Mouse (Mus musculus): ENCODE measurements at regions not wholly inside any gene's neighbourhood (a gene's known extent, or its start where the extent isn't known, plus 50 kb on each side); places are given as distances from the start of the nearest gene placed in this dataset.

GRCm38 (mm10) chr13:47321876-47322275, 199.4 kb downstream of the Rnf144b start:
- no peak for TF ChIP-seq EP300 (optimal IDR thresholded peaks at IDR 0.05)
- no peak for TF ChIP-seq CTCF (IDR thresholded peaks at IDR 0.05; ENCODE audit: low read depth)
- no peak for DNase-seq (ENCODE audit: low spot score)
- no peak overlapping the region for H3K4me3 ChIP-seq (ENCODE audit: low read depth, low read length)
- 86% methylated on average over 1 of the region's 1 CpGs for WGBS
- no peak overlapping the region for H3K27ac ChIP-seq (replicated peaks)
- H3K9me3 ChIP-seq (ENCODE audit: control insufficient read depth, low read length), result no peaks in the 10 kb centered on the region
- no peak overlapping the region for H3K9ac ChIP-seq (ENCODE audit: low read length)
- ATAC-seq (ENCODE audit: low FRiP score, low TSS enrichment), result no peak
- H3K36me3 ChIP-seq (ENCODE audit: control insufficient read depth, insufficient read depth, low read length), result no peaks in the 10 kb centered on the region
- H3K4me2 ChIP-seq (replicated peaks; ENCODE audit: low read depth), result no peak overlapping the region
- no peaks in the 10 kb centered on the region for H3K27me3 ChIP-seq (ENCODE audit: control insufficient read depth, insufficient read depth, low read length)
- H3K4me1 ChIP-seq (replicated peaks; ENCODE audit: control insufficient read depth, insufficient read depth), result no peaks in the 10 kb centered on the region

GRCm38 (mm10) chr13:47335996-47336684, 213.7 kb downstream of the Rnf144b start:
- no peak overlapping the region for H3K27ac ChIP-seq (replicated peaks)
- H3K9ac ChIP-seq (ENCODE audit: low read length), result no peak overlapping the region
- 37% methylated on average over 16 of the region's 16 CpGs for WGBS
- no peak overlapping the region for H3K4me2 ChIP-seq (replicated peaks; ENCODE audit: low read depth)
- H3K27me3 ChIP-seq (ENCODE audit: control insufficient read depth, insufficient read depth, low read length), result no peaks in the 10 kb centered on the region
- no peak for TF ChIP-seq EP300 (optimal IDR thresholded peaks at IDR 0.05)
- TF ChIP-seq CTCF (IDR thresholded peaks at IDR 0.05; ENCODE audit: low read depth), result no peak
- ATAC-seq (ENCODE audit: low FRiP score, low TSS enrichment), result peak; percentile 68; the same call in 1 of the 2 replicates
- DNase-seq (ENCODE audit: low spot score), result peak; percentile 38
- H3K36me3 ChIP-seq (ENCODE audit: control insufficient read depth, insufficient read depth, low read length), result no peaks in the 10 kb centered on the region
- no peaks in the 10 kb centered on the region for H3K4me1 ChIP-seq (replicated peaks; ENCODE audit: control insufficient read depth, insufficient read depth)
- H3K4me3 ChIP-seq (ENCODE audit: low read depth, low read length), result no peak overlapping the region
- no peaks in the 10 kb centered on the region for H3K9me3 ChIP-seq (ENCODE audit: control insufficient read depth, low read length)

- Histone ChIP-seq H3K27ac (replicated peaks) (no peak overlapping the region), H3K4me1 (replicated peaks; ENCODE audit: control insufficient read depth, insufficient read depth) (no peaks in the 10 kb centered on the region), H3K9ac (ENCODE audit: low read length) (no peak overlapping the region), H3K4me2 (replicated peaks; ENCODE audit: low read depth) (no peak overlapping the region), H3K4me3 (ENCODE audit: low read depth, low read length) (no peak overlapping the region), H3K27me3 (ENCODE audit: control insufficient read depth, insufficient read depth, low read length) (no peaks in the 10 kb centered on the region), H3K36me3 (ENCODE audit: control insufficient read depth, insufficient read depth, low read length) (no peaks in the 10 kb centered on the region), H3K9me3 (ENCODE audit: control insufficient read depth, low read length) (no peaks in the 10 kb centered on the region)
- WGBS, result 64% methylated on average over 15 of the region's 15 CpGs
- no peak for ATAC-seq (ENCODE audit: low FRiP score, low TSS enrichment)
- no peak for DNase-seq (ENCODE audit: low spot score)
- TF ChIP-seq CTCF (IDR thresholded peaks at IDR 0.05; ENCODE audit: low read depth), result no peak
- TF ChIP-seq EP300 (optimal IDR thresholded peaks at IDR 0.05), result no peak
Observed at GRCm38 (mm10) chr13:47336865-47337441, 214.5 kb downstream of the Rnf144b start.

DNA sequence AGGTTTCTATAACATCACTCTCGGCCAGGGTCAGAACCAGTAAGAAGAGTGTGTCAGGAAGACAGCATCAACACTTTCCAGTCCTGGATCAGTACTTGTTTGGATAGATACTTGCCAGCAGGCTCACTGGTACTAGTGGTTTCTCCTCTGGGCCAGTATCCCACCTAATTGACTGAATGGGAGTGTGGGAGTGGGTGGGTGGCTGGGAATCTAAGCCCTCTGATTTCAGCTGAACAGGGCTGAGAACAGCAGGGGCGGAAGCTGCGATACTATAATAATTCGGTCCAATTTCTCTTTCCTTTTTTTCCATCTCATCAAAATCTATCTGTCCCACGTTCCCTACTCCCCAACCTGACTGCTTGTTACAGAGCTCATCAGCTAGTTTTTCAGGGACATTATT, 217.0 kb downstream of the Rnf144b start:
- Histone ChIP-seq H3K27ac (replicated peaks) (no peak overlapping the region), H3K9ac (ENCODE audit: low read length) (no peak overlapping the region), H3K4me1 (replicated peaks; ENCODE audit: control insufficient read depth, insufficient read depth) (no peaks in the 10 kb centered on the region), H3K36me3 (ENCODE audit: control insufficient read depth, insufficient read depth, low read length) (no peaks in the 10 kb centered on the region), H3K9me3 (ENCODE audit: control insufficient read depth, low read length) (no peaks in the 10 kb centered on the region), H3K27me3 (ENCODE audit: control insufficient read depth, insufficient read depth, low read length) (no peaks in the 10 kb centered on the region), H3K4me3 (ENCODE audit: low read depth, low read length) (no peak overlapping the region), H3K4me2 (replicated peaks; ENCODE audit: low read depth) (no peak overlapping the region)
- DNase-seq (ENCODE audit: low spot score) (no peak), ATAC-seq (ENCODE audit: low FRiP score, low TSS enrichment) (no peak)
- TF ChIP-seq CTCF (IDR thresholded peaks at IDR 0.05; ENCODE audit: low read depth) (no peak), EP300 (optimal IDR thresholded peaks at IDR 0.05) (no peak)
- WGBS, result 74% methylated on average over 5 of the region's 5 CpGs

DNA sequence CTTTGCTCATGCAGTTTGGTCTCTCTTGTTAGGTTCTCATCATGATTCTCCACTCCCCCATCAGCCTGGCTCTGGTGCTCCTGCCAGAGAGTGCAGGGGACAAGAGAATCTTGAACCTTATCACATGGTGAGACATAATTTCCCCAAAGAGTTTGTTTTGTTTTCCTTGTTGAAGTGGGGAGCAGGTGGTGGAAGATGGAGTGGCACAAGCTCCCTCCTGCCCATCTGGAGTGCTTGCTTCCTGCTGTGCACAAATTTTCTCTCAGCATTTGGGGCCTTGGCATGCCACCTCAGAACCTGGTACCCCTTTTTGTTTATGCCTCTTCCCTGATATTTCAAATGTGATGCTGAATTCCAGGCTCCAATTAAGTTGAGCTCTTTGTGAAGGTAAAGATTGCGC, 219.9 kb downstream of the Rnf144b start:
- no peak overlapping the region for H3K4me3 ChIP-seq (ENCODE audit: low read depth, low read length)
- H3K9me3 ChIP-seq (ENCODE audit: control insufficient read depth, low read length), result no peaks in the 10 kb centered on the region
- H3K4me2 ChIP-seq (replicated peaks; ENCODE audit: low read depth), result no peak overlapping the region
- ATAC-seq (ENCODE audit: low FRiP score, low TSS enrichment) (no peak), DNase-seq (ENCODE audit: low spot score) (no peak)
- TF ChIP-seq EP300 (optimal IDR thresholded peaks at IDR 0.05) (no peak), CTCF (IDR thresholded peaks at IDR 0.05; ENCODE audit: low read depth) (no peak)
- no peak overlapping the region for H3K9ac ChIP-seq (ENCODE audit: low read length)
- 85% methylated on average over 1 of the region's 1 CpGs for WGBS
- no peaks in the 10 kb centered on the region for H3K27me3 ChIP-seq (ENCODE audit: control insufficient read depth, insufficient read depth, low read length)
- no peak overlapping the region for H3K27ac ChIP-seq (replicated peaks)
- no peaks in the 10 kb centered on the region for H3K4me1 ChIP-seq (replicated peaks; ENCODE audit: control insufficient read depth, insufficient read depth)
- H3K36me3 ChIP-seq (ENCODE audit: control insufficient read depth, insufficient read depth, low read length), result no peaks in the 10 kb centered on the region

- Histone ChIP-seq H3K4me2 (replicated peaks; ENCODE audit: low read depth) (no peak overlapping the region), H3K9ac (ENCODE audit: low read length) (no peak overlapping the region), H3K4me3 (ENCODE audit: low read depth, low read length) (no peak overlapping the region), H3K27me3 (ENCODE audit: control insufficient read depth, insufficient read depth, low read length) (no peaks in the 10 kb centered on the region), H3K27ac (replicated peaks) (no peak overlapping the region), H3K4me1 (replicated peaks; ENCODE audit: control insufficient read depth, insufficient read depth) (no peaks in the 10 kb centered on the region), H3K9me3 (ENCODE audit: control insufficient read depth, low read length) (no peaks in the 10 kb centered on the region), H3K36me3 (ENCODE audit: control insufficient read depth, insufficient read depth, low read length) (no peaks in the 10 kb centered on the region)
- WGBS, result 40% methylated on average over 9 of the region's 9 CpGs
- ATAC-seq (ENCODE audit: low FRiP score, low TSS enrichment) (no peak), DNase-seq (ENCODE audit: low spot score) (peak; percentile 48)
- TF ChIP-seq CTCF (IDR thresholded peaks at IDR 0.05; ENCODE audit: low read depth) (no peak), EP300 (optimal IDR thresholded peaks at IDR 0.05) (no peak)
Observed at GRCm38 (mm10) chr13:47345576-47345975, 223.1 kb downstream of the Rnf144b start.
